Mouse (Mus musculus) macrophage (primary cell): ENCODE results near the gene Abce1. TPM values are rescaled to one million over a fixed set of nuclear protein-coding genes. Genes with fewer than 3 reads are reported as not detected.

Experiments used
- polyA plus RNA-seq: library from polyadenylated mRNA; stranded (reverse); fragments of 250-400 nt; gene quantifications from 3 replicates; pipeline ENCODE4 v1.2.4, GENCODE M21; 2018; ENCODE audit warnings: inconsistent platforms

The Abce1 gene
- polyA plus RNA-seq, 1 experiment from 2014 or later, result 63.2 TPM

Other genes starting within 250 kb of the Abce1 start
- gene Otud4, start 72.1 kb downstream of the Abce1 start, polyA plus RNA-seq, result 13.5 to 20.8 TPM (median 15.9 TPM) in 3 replicates
- 9.1 to 21.2 TPM (median 11.6 TPM) in 3 replicates for gene Anapc10, start 80 bp upstream of the Abce1 start, polyA plus RNA-seq